Mouse (Mus musculus): ENCODE measurements around the gene Klf2.

Gene Klf2

GRCm38 (mm10) chr8:72336273-72336672 lies 17.4 kb downstream of the Klf2 start:
- peak in 1 of 2 experiments; percentile 51 for DNase-seq

- DNase-seq: no peak
These were observed 18.2 kb downstream of the Klf2 start for GRCm38 (mm10) chr8:72337034-72337433.

- DNase-seq: no peak
These were observed 23.9 kb downstream of the Klf2 start for GRCm38 (mm10) chr8:72342556-72343300.

DNA sequence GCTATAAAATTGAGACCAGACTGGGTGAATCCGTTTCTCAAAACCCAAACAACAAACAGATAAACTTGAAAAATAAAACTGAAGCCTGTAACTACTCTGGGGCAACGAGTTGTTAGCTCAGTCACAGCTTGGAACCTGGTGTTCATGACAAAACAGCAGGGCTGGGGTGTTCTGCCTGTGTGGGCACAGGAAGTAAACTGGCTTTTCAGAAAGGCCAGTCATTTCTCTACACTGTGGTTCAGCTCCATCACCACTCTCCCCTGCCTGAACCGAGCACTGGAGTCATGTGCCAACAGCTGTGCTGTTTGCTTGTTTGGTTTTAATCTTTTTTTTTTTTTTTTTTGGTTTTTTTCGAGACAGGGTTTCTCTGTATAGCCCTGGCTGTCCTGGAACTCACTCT lies 24.9 kb downstream of the Klf2 start:
- DNase-seq: no peak

DNA sequence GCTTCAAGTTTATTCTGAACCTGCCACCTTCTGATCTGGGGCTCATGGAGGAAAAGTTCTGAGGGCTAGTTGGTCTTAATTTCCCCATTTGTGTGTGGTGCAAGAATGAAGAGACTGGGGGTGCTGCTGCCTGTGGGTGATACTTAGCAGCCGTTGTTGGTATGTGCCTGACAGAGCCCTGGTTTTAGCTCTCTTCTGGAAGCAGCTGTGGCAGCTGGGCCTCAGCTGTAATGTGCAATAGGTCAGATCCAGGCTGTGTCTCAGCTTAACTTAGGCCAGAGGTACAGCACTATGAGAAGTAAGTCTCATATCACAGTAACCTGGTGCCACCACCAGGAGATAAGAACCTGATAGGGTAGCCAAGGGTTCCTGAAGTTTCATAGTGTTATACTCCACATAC lies 28.7 kb downstream of the Klf2 start:
- DNase-seq: no peak

DNA sequence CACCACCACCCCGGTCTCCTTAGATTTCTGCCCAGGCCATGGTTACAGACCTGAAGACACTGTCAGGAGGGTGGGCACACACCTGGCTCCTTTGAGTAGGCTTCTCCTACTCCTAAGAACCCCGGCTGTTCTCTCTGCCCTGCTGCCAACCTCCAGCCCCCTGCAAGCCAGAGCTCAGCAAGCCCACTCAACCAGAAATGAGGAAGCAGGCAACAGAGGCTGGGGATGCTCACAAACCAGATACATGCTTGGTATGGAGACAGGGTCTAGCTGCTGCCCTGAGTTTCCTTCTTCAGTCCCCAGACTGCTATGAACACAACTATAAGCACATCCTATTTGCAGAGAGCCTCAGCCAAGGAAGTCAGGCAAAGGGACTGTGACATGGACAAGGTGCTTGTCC lies 29.3 kb downstream of the Klf2 start:
- DNase-seq: no peak

DNA sequence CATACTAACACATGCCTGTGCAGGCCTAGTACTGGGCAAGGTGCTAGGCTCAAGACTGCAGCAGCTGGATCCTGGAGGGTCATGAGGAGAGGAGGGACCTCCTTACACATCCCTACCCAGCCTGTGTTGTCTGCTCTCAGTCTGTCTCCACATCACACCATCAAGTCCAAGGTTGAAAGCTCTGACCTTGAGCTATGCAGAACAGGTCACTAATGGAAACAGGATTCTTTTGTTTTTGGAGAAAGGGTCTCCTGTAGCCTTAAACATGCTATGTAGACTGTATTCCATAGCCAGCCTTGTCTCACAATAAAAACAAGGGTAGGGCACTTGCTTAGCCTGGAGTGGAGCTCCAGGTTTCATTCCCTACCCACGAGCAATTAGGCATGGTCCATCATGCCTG lies 30.1 kb downstream of the Klf2 start:
- DNase-seq: no peak

- no peak for DNase-seq
These were observed 31.0 kb downstream of the Klf2 start for GRCm38 (mm10) chr8:72349838-72350237.

DNA sequence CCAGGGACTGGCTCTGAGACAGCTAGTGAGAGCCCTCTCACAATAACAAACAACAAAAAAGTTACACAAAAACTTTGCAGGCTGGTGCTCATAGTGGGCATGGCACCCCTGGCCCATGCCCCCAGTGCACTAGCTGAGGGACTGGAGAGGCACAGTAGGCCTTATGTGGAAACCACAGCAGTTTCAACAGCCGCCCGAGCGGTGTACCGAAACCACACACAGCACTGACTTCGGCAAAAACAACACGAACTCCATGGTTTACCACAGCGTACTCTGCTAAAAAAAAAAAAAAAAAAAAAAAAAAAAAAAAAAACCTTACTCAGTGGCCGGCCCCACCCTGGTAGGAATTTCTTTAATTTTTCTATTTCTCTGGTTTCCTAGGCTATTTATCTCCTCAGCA lies 31.9 kb downstream of the Klf2 start:
- no peak for DNase-seq

DNA sequence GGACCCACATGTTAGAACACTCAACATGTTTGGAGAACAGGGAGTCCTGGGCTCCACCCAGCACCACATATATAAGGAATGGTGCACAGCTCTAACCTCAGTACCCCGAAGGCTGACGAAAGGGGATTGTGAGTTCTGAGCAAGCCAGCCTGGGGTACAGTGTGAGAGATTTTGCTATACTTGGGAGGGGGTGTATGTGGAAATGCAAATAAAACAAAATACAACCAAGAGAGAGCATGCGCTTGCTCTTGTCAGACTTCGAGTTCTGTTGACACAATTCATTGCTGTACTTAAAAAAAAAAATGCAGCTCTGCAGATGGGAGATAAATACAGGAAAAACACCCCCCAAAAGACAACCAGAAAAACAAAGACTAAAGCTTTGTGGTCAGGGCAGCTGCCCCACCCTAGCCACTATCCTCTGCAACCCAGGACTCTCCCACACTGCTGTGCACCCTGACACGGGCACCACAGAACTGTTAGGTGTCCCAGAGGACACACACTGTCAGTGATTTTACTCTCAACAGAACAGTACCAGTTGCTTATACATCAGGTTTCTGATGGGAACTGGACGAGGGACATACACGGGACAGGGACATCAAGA lies 32.7 kb downstream of the Klf2 start:
- no peak for DNase-seq

DNA sequence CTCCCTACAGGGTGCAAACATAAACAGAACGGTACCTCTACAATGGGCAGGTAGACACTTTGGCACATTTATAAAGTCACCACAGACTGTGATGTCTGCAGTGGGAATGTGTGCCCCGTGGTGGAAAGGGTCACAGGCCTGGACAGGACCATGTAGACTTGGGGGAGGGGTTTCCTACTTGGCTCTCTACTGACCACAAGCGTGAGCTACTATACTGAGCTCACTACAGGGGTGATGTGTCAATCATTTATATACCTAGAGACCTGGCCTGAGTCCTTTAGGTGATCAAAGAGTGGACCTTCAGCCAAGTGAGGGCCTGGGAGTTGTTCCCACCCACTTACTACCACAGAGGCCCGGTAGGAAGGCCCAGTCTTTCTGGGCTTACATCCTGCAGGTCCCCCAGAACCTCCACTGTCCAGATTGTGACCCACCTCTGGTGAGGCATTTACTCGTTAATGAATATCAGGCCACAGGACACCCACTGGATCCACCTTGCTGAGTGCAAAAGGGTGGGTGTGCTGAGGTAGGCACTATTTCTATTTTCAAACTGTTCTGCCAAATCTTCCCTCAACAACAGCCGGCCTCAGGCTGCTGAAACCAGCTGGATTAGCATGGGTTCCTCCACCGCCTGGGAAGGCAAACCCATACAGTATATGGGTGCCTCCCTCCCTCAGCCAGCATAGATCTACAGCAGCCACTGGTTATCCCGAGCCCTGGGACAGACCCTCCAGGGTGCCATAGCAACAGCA lies 34.3 kb downstream of the Klf2 start:
- DNase-seq: peak; percentile 58 to 71

- DNase-seq: no peak
These were observed 34.8 kb downstream of the Klf2 start for GRCm38 (mm10) chr8:72353700-72354045.

DNA sequence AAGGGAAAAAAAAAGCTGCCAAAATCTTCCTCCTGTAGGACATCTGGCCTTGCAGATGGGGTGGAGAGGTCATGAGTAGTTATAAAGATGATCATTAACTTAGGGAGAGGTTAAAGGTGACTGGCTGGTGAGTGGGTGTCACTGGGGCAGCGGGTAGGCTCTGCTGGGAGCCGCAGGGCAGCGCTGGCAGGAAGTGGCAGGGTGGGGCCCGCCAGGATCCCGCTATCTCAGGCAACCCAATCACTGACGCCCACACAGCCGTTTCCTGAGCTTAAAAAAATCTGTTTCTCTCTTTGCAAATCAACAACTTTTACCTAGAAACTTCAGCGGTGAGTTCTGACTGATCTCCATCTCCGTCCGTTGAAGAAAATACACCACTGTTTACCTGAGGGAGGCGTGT lies 35.4 kb downstream of the Klf2 start:
- DNase-seq: peak; percentile 65 to 75

DNA sequence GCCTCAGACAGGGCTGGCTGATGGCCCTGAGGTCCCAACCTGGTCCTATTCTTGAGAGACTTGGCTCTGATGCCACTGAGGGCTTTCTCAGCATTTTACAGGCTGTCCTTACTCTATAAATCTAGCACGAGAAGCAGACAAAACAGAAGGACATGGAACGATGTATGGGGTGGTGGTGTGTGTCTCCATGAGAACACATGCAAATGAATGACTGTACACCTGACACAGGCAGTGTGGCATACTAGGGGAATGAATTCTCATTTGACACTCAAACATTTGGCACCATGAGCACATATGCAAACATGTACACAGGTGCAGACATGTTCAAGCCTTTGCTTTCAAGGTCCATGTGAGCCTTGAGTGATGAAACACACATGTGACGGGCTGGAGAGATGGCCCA lies 37.8 kb downstream of the Klf2 start:
- DNase-seq: no peak

DNA sequence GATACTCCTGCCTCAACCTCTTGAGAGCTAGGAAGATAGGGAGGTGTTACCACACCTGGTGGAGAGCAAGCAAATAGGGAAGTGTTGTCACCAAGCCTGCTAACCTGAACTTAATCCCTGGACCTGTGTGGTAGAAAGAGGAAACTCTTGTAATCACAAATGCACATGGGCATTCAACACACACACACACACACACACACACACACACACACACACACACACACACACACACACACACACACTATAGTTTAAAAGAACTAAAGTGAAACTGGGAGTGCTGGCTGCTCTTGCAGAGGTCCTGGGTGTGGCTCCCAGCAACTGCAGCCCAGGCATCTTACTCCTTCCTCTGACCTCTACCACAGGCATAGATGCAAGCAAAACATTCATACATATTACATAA lies 41.3 kb downstream of the Klf2 start:
- no peak for DNase-seq

GRCm38 (mm10) chr8:72362754-72363153 lies 43.9 kb downstream of the Klf2 start:
- no peak for DNase-seq

- DNase-seq: peak; percentile 61 to 66
These were observed 44.6 kb downstream of the Klf2 start for GRCm38 (mm10) chr8:72363457-72363856.

DNA sequence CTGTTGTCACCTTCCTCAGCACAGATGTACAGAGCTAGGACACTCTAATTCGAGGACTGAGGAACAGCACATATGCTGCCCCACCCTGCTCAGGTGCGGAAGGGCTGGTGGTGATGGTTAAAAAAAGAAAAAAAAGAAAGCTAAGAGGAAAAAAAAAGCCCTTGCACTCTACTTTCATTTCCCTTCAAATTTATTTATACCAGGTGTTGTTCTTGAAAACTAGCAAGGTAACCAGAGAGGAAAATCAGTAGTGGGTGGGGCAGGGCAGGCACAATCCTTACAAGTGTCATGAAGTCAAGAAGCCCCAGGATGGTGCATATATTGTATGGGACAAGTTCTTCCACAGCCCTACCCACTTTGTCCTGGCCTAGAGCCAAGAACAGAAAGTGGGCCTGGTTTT lies 46.2 kb downstream of the Klf2 start:
- DNase-seq: no peak

GRCm38 (mm10) chr8:72365826-72366225 lies 47.0 kb downstream of the Klf2 start:
- DNase-seq: peak; percentile 58 to 74

- no peak for DNase-seq
These were observed 47.6 kb downstream of the Klf2 start for GRCm38 (mm10) chr8:72366435-72366834.

All from kidney, adult 8-10 months (tissue).